Mouse (Mus musculus) kidney, postnatal 0 days (tissue): ENCODE results near the gene Nit2. TPM values are rescaled to one million over a fixed set of nuclear protein-coding genes. Genes with fewer than 3 reads are reported as not detected.
"Not testable (repeated sequence)": the region's sequence is repeated elsewhere in the genome, so short reads cannot be mapped to it uniquely, and the experiment has no call there.

Experiments used
- ATAC-seq: fragments of 200-750 bp; cut with Nextera tagmentation; replicated peaks from 2 replicates; pipeline ENCODE4 v1.8.0; 2017; ENCODE audit warnings: low read depth, moderate number of reproducible peaks, moderate TSS enrichment, moderate library complexity; ENCODE audit not compliant: low FRiP score
- DNase-seq: peaks from one replicate; pipeline ENCODE4 v3.0.0-alpha.2; 2016; ENCODE audit warnings: low spot score
- H3K27ac ChIP-seq: fragments of 300-500 bp; sonication (generic); 2 replicates; pipeline ENCODE4 v1.5.1; 2014; ENCODE audit warnings: mild to moderate bottlenecking
- H3K27me3 ChIP-seq: fragments of 300-500 bp; sonication (generic); 2 replicates; pipeline ENCODE4 v1.6.1; 2014; ENCODE audit warnings: low read length, mixed read lengths; ENCODE audit not compliant: insufficient read depth
- H3K36me3 ChIP-seq: fragments of 300-500 bp; sonication (generic); 2 replicates; pipeline ENCODE4 v1.6.1; 2014; ENCODE audit warnings: low read length, mixed read lengths; ENCODE audit not compliant: insufficient read depth
- H3K4me1 ChIP-seq: fragments of 300-500 bp; sonication (generic); replicated peaks from 2 replicates; pipeline ENCODE4 v1.6.1; 2014; ENCODE audit warnings: antibody characterized with exemption, low read length, mixed read lengths; ENCODE audit not compliant: insufficient read depth
- H3K4me2 ChIP-seq: fragments of 300-500 bp; sonication (generic); 2 replicates; pipeline ENCODE4 v1.6.1; 2014; ENCODE audit warnings: mild to moderate bottlenecking, low read length, moderate library complexity, mixed read lengths
- H3K4me3 ChIP-seq: fragments of 300-500 bp; sonication (generic); replicated peaks from 2 replicates; pipeline ENCODE4 v1.5.1; 2014; ENCODE audit warnings: low read depth, low read length
- H3K9ac ChIP-seq: fragments of 300-500 bp; sonication (generic); 2 replicates; pipeline ENCODE4 v1.6.1; 2014; ENCODE audit warnings: low read depth, low read length
- H3K9me3 ChIP-seq: fragments of 300-500 bp; sonication (generic); replicated peaks from 2 replicates; pipeline ENCODE4 v1.6.1; 2016; ENCODE audit warnings: low read length, inconsistent platforms, mixed read lengths
- CTCF ChIP-seq: IDR thresholded peaks from 2 replicates; pipeline ENCODE4 v1.5.1; 2016; ENCODE audit warnings: antibody characterized with exemption, low read depth, mild to moderate bottlenecking, moderate library complexity
- whole genome bisulfite sequencing: fragments of 180-500 bp; shearing (Covaris S2); extraction: QIAGEN DNeasy Blood & Tissue Kit; methylation state at CpG from one replicate; pipeline ENCODE4 v1.1.7; 2014; 5-methylcytosine and 5-hydroxymethylcytosine counted together
- polyA plus RNA-seq: library from polyadenylated mRNA; unstranded; fragments of >200 nt; fragmentation: Nextera tagmentation; extraction: Ambion mirVana; gene quantifications from 2 replicates; pipeline ENCODE4 v1.2.1, GENCODE M21; 2015

Nit2 gene
- polyA plus RNA-seq, 1 experiment from 2014 or later = 126 TPM

DNA sequence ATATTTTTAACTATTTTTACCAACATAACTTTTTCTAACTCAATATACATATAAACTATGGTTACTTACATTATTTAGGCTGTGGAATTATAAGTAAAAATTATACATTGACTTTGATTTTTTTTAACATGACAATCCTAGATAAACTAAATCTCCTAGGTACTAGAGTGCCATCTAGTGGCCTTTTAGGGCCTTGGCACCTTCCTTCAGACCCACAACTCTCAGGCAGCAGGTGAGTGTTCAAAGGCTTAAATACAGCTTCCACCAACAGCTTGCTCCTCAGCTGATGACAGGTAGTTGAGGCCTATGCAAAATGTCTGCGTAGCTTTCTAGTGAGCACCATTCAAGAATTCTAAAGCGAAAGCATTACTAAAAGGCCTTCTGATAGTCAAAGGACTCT lies 10.1 kb upstream of the Nit2 start:
- H3K27me3 ChIP-seq = no peaks in the 10 kb centered on the region
- H3K4me1 ChIP-seq = no peaks in the 10 kb centered on the region
- H3K36me3 ChIP-seq = peaks cover 25% of the 10 kb centered on the region
- peak; percentile 80 for TF ChIP-seq CTCF
- ATAC-seq (no peak), DNase-seq (peak; percentile 77)
- no peak overlapping the region for H3K9ac ChIP-seq
- H3K4me3 ChIP-seq = no peak overlapping the region
- no peak overlapping the region for H3K4me2 ChIP-seq
- H3K9me3 ChIP-seq = no peaks in the 10 kb centered on the region
- H3K27ac ChIP-seq = no peak overlapping the region
- 71% methylated on average over 2 of the region's 2 CpGs for WGBS

DNA sequence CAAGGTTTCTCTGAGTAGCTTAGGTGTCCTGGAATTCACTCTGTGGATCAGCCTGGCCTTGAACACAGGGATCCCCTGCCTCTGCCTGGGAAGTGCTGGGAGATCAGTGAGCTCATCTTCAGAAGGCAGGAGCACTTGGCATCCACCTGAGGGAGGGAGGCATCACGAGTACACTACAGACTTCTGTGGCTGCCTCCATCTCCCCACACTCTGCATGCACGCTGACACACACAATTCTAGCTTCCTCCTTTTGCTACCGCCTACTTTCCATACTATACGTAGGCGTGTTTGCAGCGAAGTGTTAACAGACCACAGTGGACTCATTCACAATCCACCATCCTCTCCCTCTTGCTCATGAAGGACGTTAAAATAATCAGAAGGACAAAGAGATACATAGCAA lies 9.1 kb upstream of the Nit2 start:
- Histone ChIP-seq H3K4me2 (no peak overlapping the region), H3K9me3 (no peaks in the 10 kb centered on the region), H3K9ac (no peak overlapping the region), H3K4me1 (no peaks in the 10 kb centered on the region), H3K27ac (no peak overlapping the region), H3K36me3 (peaks cover 21% of the 10 kb centered on the region), H3K4me3 (no peak overlapping the region), H3K27me3 (no peaks in the 10 kb centered on the region)
- WGBS = 92% methylated on average over 7 of the region's 7 CpGs
- DNase-seq = no peak
- TF ChIP-seq CTCF = no peak
- no peak for ATAC-seq

DNA sequence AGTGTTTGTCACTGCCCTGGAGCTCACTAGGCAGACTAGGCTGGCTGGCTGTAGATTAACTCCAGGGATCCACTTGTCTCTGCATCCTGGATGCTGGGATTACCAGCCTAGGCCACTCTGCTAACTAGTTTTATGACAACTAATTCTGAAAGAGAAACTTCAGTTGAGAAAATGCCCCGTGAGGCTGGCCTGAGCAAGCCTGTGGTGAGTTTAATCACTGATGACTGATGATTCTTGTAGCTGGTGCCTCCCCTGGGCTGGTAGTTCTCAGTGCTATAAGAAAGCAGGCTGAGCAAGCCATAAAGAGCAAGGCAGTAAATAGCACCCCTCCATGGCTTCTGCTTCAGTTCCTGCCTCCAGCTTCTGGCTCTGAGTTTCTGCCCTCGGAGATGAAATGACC lies 8.6 kb upstream of the Nit2 start:
- 77% methylated on average over 2 of the region's 2 CpGs for WGBS
- Histone ChIP-seq H3K9me3 (no peaks in the 10 kb centered on the region), H3K36me3 (peaks cover 22% of the 10 kb centered on the region)

DNA sequence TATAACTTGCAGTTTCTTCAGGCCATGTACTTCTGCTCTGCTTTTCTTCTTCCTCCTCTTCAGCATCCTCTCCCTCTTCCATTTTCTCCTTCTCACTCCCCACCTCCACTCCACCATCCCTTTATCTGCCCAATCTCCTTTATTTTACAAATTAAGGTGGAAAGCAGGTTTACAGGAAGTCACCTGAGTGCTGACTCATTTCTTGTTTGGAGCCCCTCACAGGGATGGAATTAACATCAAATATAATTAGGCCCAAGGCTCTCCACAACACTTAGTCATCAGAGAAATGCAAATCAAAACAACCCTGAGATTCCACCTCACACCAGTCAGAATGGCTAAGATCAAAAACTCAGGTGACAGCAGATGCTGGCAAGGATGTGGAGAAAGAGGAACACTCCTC lies 7.3 kb upstream of the Nit2 start:
- not testable (repeated sequence) for H3K27me3 ChIP-seq, H3K4me2 ChIP-seq, ATAC-seq, H3K4me1 ChIP-seq, H3K9me3 ChIP-seq, H3K27ac ChIP-seq, H3K4me3 ChIP-seq, DNase-seq, H3K9ac ChIP-seq
- H3K36me3 ChIP-seq = peaks cover 22% of the 10 kb centered on the region

More for the DNA sequence above, 8.6 kb upstream of the Nit2 start:
- no peak for TF ChIP-seq CTCF
- no peak for DNase-seq
- no peak for ATAC-seq
- Histone ChIP-seq H3K27me3 (no peaks in the 10 kb centered on the region), H3K4me2 (no peak overlapping the region), H3K27ac (no peak overlapping the region), H3K9ac (no peak overlapping the region), H3K4me1 (no peaks in the 10 kb centered on the region), H3K4me3 (no peak overlapping the region)

DNA sequence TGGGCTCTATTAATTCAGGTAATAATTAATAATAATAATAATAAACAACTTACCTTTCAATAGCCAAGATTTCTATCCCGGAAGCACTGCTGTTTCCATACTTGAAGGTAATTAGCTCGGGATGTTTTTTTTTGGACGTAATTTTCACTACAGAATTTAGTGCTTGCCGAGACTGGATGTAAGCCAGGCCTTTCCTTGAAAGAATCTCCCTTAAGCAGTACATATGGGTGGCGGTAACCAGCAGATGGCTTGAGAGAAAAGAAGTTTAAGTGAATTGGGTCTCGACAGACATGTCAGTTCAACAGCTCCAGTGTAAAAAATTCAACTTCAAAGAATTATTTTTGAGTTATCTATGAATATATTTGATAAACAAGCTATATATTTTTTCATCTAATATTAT lies 4.4 kb upstream of the Nit2 start:
- Histone ChIP-seq H3K4me3 (no peak overlapping the region), H3K9me3 (no peaks in the 10 kb centered on the region), H3K4me1 (no peaks in the 10 kb centered on the region), H3K27me3 (no peaks in the 10 kb centered on the region), H3K36me3 (peaks cover 22% of the 10 kb centered on the region), H3K27ac (no peak overlapping the region), H3K9ac (no peak overlapping the region), H3K4me2 (no peak overlapping the region)
- DNase-seq (no peak), ATAC-seq (no peak)
- 82% methylated on average over 6 of the region's 6 CpGs for WGBS
- no peak for TF ChIP-seq CTCF

DNA sequence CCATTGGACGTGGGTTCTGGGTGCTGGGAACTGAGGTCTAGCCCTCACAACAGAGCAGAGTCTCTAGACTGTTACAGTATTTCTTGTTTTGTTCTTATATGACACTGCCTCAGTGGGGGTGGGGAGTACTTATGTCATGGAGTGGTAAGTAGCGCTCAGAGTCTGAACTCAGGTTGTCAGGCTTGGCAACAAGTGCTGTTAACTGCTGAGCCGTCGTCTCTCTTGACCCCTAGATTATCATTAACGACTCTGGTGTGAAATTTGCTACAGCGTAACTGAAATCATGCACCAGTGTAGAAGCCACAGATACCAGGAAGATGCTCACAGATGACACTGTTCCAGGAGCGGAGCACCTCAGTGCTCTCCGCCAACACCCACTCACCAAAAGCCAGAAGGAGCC lies 4.0 kb upstream of the Nit2 start:
- Histone ChIP-seq H3K27ac (no peak overlapping the region), H3K27me3 (no peaks in the 10 kb centered on the region), H3K4me1 (no peaks in the 10 kb centered on the region), H3K9ac (no peak overlapping the region), H3K9me3 (no peaks in the 10 kb centered on the region), H3K36me3 (peaks cover 20% of the 10 kb centered on the region), H3K4me2 (no peak overlapping the region), H3K4me3 (no peak overlapping the region)
- WGBS = 85% methylated on average over 8 of the region's 8 CpGs
- DNase-seq (no peak), ATAC-seq (no peak)
- no peak for TF ChIP-seq CTCF

DNA sequence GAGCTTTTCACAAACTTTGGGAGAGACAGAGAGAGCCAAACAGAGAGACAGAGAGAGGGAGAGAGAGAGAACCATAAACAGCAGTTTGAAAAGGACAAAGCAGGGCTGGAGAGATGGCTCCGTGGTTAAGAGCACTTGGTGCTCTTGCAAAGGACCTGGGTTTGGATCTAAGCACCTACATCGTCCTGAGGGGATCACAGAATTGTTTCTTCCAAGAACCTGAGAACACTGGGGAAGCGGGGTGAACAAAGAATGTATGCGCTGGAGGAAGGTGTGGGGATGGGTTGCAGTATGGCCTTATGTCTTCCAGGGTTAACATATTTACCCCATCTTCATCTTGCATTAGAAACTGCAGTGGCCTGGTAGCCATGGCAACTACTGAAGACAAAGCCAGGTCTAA lies 1.1 kb upstream of the Nit2 start:
- Histone ChIP-seq H3K27me3 (no peaks in the 10 kb centered on the region), H3K4me1 (no peaks in the 10 kb centered on the region), H3K9ac (0 out of 2 replicates have a peak overlapping the region, but pooled peaks have one; percentile 2), H3K27ac (no peak overlapping the region), H3K4me2 (no peak overlapping the region), H3K4me3 (no peak overlapping the region), H3K36me3 (peaks cover 11% of the 10 kb centered on the region), H3K9me3 (no peaks in the 10 kb centered on the region)
- 77% methylated on average over 4 of the region's 4 CpGs for WGBS
- no peak for DNase-seq
- no peak for ATAC-seq
- TF ChIP-seq CTCF = no peak
